Mouse (Mus musculus): ENCODE measurements around the gene Cacul1.

DNA sequence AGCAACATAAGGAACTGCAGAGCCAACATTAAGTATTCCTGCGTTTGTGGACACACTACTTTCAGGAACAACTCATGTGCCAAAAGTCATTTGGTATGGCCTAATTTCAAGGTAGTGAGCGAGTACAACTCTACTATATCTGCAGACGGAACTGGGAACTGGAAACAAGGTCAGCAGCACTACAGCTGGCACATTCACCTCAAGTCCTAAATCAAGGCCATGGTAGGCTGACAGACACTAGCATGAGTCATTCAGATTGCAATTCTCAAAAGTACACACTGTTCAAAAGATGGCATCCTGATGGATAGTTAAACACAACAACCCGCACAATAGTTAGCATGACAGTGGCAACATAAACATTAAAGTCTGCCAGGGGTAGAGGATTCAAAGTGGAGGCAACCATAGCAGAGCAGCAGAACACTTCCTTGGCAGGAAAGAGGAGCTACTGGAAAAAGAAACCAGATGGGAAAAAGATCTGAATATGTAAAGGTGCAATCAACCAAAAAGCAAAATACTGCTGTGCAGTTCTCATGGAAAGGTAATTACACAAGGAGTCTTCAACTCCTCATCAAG is 25.9 kb downstream of the Cacul1 start:
- TF ChIP-seq CTCF (IDR thresholded peaks at IDR 0.05; ENCODE audit: control insufficient read depth, insufficient read depth, insufficient replicate concordance, low read depth, low read length) (no peak), POLR2A (IDR thresholded peaks at IDR 0.05; ENCODE audit: control insufficient read depth, low read depth, low read length) (no peak)

All from testis, adult 2 months (tissue).